Mouse (Mus musculus): ENCODE measurements around the gene Srsf12.

- TF ChIP-seq POLR2A (IDR thresholded peaks at IDR 0.05; ENCODE audit: control insufficient read depth, low read depth, low read length) (no peak), CTCF (IDR thresholded peaks at IDR 0.05; ENCODE audit: control insufficient read depth, insufficient read depth, insufficient replicate concordance, low read depth, low read length) (no peak)
Measured at GRCm38 (mm10) chr4:33207551-33207950, 1.2 kb upstream of the Srsf12 start.
